Mouse (Mus musculus): ENCODE results near the gene Gss. TPM values are rescaled to one million over a fixed set of nuclear protein-coding genes. Genes with fewer than 3 reads are reported as not detected.

Gss gene
- 20.2 and 22.9 TPM in 2 replicates for polyA plus RNA-seq (2016; fragmentation: Nextera tagmentation; extraction: Ambion mirVana)

- DNase-seq (ENCODE audit: low spot score) = peak; percentile 100
- Histone ChIP-seq H3K4me1 (peaks cover 18% of the 10 kb centered on the region), H3K27me3 (replicated peaks; ENCODE audit: low read depth, poor library complexity, severe bottlenecking) (no peaks in the 10 kb centered on the region), H3K27ac (replicated peaks) (peak within 1 kb of the TSS; percentile 88), H3K9me3 (no peaks in the 10 kb centered on the region), H3K4me3 (peak within 1 kb of the TSS; percentile 62), H3K36me3 (replicated peaks) (no peaks in the 10 kb centered on the region)
- under 1% methylated on average over 53 of the region's 53 CpGs for WGBS
Measured at GRCm38 (mm10) chr2:155592137-155592853, at the start of gene Gss. Gss (minus strand) TSS chr2:155592810.

DNA sequence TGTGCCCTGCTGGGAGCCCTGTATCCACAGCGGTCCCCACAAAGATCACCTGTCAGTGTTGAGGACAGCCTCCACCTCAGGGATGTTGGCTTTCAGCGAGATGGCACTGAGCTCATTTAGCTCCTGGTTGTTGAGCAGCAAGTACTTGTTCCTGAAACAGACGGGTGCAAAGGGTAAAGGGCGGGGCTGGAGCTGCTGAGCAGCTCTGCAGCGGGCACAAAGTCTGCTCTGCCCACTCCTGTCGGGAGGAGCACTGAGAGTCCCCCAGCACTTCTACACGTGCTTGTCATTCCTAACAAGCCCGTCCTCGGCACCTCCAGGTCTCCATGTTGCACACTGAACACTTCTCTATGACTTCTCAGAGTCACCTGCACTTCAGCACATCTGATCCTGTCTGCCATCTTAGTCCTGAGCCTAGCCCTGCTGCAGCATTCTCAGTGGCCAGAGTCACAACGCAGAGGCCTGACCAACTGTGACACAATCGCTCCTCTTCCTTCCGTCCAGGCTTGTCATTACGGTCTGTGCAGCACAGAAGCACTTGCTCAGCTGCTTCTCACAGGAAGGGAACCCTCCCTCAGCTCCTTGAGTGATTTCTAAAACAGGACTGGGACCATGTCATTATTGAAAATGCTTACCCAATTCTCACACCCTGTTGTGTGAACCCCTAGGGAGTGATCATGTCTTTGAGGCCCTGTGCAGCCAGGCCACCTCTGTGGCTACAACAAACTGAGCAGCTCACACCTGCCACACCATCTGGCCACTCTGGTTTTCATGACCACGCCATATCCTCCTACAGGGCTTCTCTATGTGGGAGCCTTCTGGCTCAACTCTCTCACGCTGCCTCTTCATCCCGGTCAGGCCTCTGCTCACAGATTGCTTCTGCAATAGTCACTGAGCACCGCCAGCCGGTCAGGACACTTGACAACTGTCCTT is 49.2 kb upstream of the Gss start:
- 88% methylated on average over 18 of the region's 18 CpGs for WGBS
- Histone ChIP-seq H3K9me3 (no peaks in the 10 kb centered on the region), H3K4me3 (no peak overlapping the region), H3K27ac (replicated peaks) (no peak overlapping the region), H3K27me3 (replicated peaks; ENCODE audit: low read depth, poor library complexity, severe bottlenecking) (no peaks in the 10 kb centered on the region), H3K36me3 (replicated peaks) (peaks cover 99% of the 10 kb centered on the region), H3K4me1 (no peaks in the 10 kb centered on the region)
- no peak for DNase-seq (ENCODE audit: low spot score)

DNA sequence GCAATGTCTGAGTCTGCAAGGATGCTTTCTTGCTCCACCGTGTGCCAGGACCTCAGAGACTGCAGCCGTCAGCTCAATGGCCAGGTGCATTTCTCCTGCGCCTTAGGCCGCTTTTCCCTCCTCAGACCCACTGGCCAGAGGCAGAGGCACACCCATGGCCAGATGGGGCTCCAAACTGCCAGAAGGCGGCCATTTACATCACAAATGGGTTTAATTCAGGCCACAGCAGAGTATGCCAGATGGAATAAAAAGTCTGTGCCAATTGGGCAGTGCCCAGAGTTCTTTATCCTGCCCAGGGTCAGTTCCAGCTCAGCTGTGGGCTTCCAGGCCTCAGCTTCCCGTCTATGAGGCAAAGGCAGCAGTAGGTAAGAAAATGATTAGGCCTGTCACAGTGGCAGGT is 48.0 kb upstream of the Gss start:
- Histone ChIP-seq H3K4me3 (no peak overlapping the region), H3K36me3 (replicated peaks) (peaks cover 99% of the 10 kb centered on the region), H3K4me1 (no peaks in the 10 kb centered on the region), H3K27me3 (replicated peaks; ENCODE audit: low read depth, poor library complexity, severe bottlenecking) (no peaks in the 10 kb centered on the region), H3K9me3 (no peaks in the 10 kb centered on the region), H3K27ac (replicated peaks) (no peak overlapping the region)
- 91% methylated on average over 6 of the region's 6 CpGs for WGBS
- no peak for DNase-seq (ENCODE audit: low spot score)

- no peaks in the 10 kb centered on the region for H3K9me3 ChIP-seq
- H3K4me1 ChIP-seq = peaks cover 9% of the 10 kb centered on the region; the same call in 1 of the 2 replicates
- no peak overlapping the region for H3K27ac ChIP-seq (replicated peaks)
- peaks cover 26% of the 10 kb centered on the region for H3K27me3 ChIP-seq (replicated peaks; ENCODE audit: low read depth, poor library complexity, severe bottlenecking)
- peaks cover 99% of the 10 kb centered on the region for H3K36me3 ChIP-seq (replicated peaks)
- H3K4me3 ChIP-seq = no peak overlapping the region
- no peak for DNase-seq (ENCODE audit: low spot score)
- 92% methylated on average over 4 of the region's 4 CpGs for WGBS
Measured at GRCm38 (mm10) chr2:155637411-155637810, 44.8 kb upstream of the Gss start.

- Histone ChIP-seq H3K27me3 (replicated peaks; ENCODE audit: low read depth, poor library complexity, severe bottlenecking) (peaks cover 32% of the 10 kb centered on the region), H3K4me1 (peaks cover 13% of the 10 kb centered on the region; the same call in 1 of the 2 replicates), H3K9me3 (no peaks in the 10 kb centered on the region), H3K36me3 (replicated peaks) (peaks cover 99% of the 10 kb centered on the region), H3K4me3 (no peak overlapping the region), H3K27ac (replicated peaks) (no peak overlapping the region)
- no peak for DNase-seq (ENCODE audit: low spot score)
Measured at GRCm38 (mm10) chr2:155636881-155637280, 44.3 kb upstream of the Gss start.

- peaks cover 41% of the 10 kb centered on the region for H3K27me3 ChIP-seq (replicated peaks; ENCODE audit: low read depth, poor library complexity, severe bottlenecking)
- WGBS = 94% methylated on average over 8 of the region's 8 CpGs
- peaks cover 21% of the 10 kb centered on the region for H3K4me1 ChIP-seq
- H3K27ac ChIP-seq (replicated peaks) = no peak overlapping the region
- DNase-seq (ENCODE audit: low spot score) = no peak
- no peak overlapping the region for H3K4me3 ChIP-seq
- H3K36me3 ChIP-seq (replicated peaks) = peaks cover 98% of the 10 kb centered on the region
- H3K9me3 ChIP-seq = no peaks in the 10 kb centered on the region
Measured at GRCm38 (mm10) chr2:155635961-155636360, 43.4 kb upstream of the Gss start.

- peaks cover 35% of the 10 kb centered on the region for H3K4me1 ChIP-seq
- H3K27ac ChIP-seq (replicated peaks) = no peak overlapping the region
- peaks cover 55% of the 10 kb centered on the region for H3K27me3 ChIP-seq (replicated peaks; ENCODE audit: low read depth, poor library complexity, severe bottlenecking)
- no peak overlapping the region for H3K4me3 ChIP-seq
- no peak for DNase-seq (ENCODE audit: low spot score)
- H3K36me3 ChIP-seq (replicated peaks) = peaks cover 93% of the 10 kb centered on the region
- WGBS = 93% methylated on average over 8 of the region's 8 CpGs
- H3K9me3 ChIP-seq = no peaks in the 10 kb centered on the region
Measured at GRCm38 (mm10) chr2:155634562-155634961, 42.0 kb upstream of the Gss start.

DNA sequence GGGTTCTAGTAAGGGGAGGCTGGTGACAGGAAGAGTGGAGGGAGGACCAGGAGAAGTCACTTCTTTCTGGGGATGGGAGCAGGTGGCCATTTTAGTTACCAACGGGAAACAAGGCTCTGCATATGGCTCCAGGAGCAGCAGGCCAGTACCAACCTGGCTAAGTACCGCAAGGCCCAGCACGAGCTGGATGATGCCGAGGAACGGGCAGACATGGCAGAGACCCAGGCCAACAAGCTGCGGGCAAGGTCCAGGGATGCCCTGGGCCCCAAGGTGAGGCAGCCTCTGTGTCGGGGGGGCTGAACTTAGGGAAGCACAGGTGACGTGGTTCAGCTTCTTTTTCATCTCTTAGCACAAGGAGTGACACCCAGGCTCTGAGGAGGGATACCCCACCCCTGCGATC is 41.1 kb upstream of the Gss start:
- H3K9me3 ChIP-seq = no peaks in the 10 kb centered on the region
- H3K4me1 ChIP-seq = peaks cover 43% of the 10 kb centered on the region
- no peak overlapping the region for H3K4me3 ChIP-seq
- DNase-seq (ENCODE audit: low spot score) = no peak
- WGBS = 89% methylated on average over 9 of the region's 9 CpGs
- peaks cover 63% of the 10 kb centered on the region for H3K27me3 ChIP-seq (replicated peaks; ENCODE audit: low read depth, poor library complexity, severe bottlenecking)
- H3K27ac ChIP-seq (replicated peaks) = no peak overlapping the region
- peaks cover 85% of the 10 kb centered on the region for H3K36me3 ChIP-seq (replicated peaks)

DNA sequence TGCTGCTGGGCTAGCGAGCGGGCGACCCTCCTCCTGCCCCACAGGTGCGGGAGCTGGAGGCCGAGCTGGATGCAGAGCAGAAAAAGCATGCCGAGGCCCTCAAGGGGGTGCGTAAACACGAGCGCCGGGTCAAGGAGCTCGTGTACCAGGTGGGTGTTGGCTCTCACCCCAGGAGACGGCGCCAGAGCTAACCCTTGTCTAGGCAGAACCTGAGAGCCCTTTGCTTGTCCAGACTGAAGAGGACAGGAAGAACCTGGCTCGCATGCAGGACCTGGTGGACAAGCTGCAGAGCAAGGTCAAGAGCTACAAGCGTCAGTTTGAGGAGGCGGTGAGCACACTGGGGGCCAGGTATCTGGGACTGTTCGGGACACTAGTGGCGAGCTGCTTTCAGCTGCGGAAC is 40.5 kb upstream of the Gss start:
- H3K4me3 ChIP-seq = no peak overlapping the region
- H3K36me3 ChIP-seq (replicated peaks) = peaks cover 79% of the 10 kb centered on the region
- H3K9me3 ChIP-seq = no peaks in the 10 kb centered on the region
- no peak overlapping the region for H3K27ac ChIP-seq (replicated peaks)
- peaks cover 46% of the 10 kb centered on the region for H3K4me1 ChIP-seq
- peaks cover 69% of the 10 kb centered on the region for H3K27me3 ChIP-seq (replicated peaks; ENCODE audit: low read depth, poor library complexity, severe bottlenecking)
- 60% methylated on average over 19 of the region's 19 CpGs for WGBS
- DNase-seq (ENCODE audit: low spot score) = no peak

DNA sequence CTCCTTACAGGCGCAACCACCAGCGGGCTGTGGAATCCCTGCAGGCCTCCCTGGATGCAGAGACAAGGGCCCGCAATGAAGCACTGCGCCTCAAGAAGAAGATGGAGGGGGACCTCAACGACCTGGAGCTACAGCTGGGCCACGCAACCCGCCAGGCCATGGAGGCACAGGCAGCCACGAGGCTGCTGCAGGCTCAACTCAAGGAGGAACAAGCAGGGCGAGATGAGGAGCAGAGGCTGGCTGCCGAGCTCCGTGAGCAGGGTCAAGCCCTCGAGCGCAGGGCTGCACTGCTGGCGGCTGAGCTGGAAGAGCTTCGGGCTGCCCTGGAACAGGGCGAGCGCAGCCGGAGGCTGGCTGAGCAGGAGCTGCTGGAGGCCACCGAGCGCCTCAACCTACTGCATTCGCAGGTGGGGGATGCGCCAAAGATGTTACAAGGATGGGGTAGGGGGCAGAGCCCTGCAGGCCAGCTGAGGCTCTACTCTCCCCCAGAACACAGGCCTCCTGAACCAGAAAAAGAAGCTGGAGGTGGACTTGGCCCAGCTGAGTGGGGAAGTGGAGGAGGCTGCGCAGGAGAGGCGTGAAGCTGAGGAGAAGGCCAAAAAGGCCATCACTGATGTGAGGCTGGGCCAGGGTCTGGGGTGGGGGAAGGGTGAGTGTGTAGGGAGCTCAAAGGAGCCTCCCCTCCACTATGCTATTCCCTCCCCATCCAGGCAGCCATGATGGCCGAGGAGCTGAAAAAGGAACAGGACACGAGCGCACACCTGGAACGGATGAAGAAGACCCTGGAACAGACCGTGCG is 39.7 kb upstream of the Gss start:
- WGBS = 70% methylated on average over 30 of the region's 30 CpGs
- Histone ChIP-seq H3K27me3 (replicated peaks; ENCODE audit: low read depth, poor library complexity, severe bottlenecking) (peaks cover 77% of the 10 kb centered on the region), H3K27ac (replicated peaks) (no peak overlapping the region), H3K4me3 (no peak overlapping the region), H3K4me1 (peaks cover 46% of the 10 kb centered on the region), H3K9me3 (no peaks in the 10 kb centered on the region), H3K36me3 (replicated peaks) (peaks cover 71% of the 10 kb centered on the region)
- DNase-seq (ENCODE audit: low spot score) = no peak

- peaks cover 92% of the 10 kb centered on the region for H3K27me3 ChIP-seq (replicated peaks; ENCODE audit: low read depth, poor library complexity, severe bottlenecking)
- peak; percentile 50 for DNase-seq (ENCODE audit: low spot score)
- peaks cover 46% of the 10 kb centered on the region for H3K4me1 ChIP-seq
- WGBS = 12% methylated on average over 43 of the region's 43 CpGs
- peaks cover 56% of the 10 kb centered on the region for H3K36me3 ChIP-seq (replicated peaks)
- peak overlapping the region; percentile 28 for H3K4me3 ChIP-seq
- H3K27ac ChIP-seq (replicated peaks) = no peak overlapping the region
- no peaks in the 10 kb centered on the region for H3K9me3 ChIP-seq
Measured at GRCm38 (mm10) chr2:155630590-155631416, 38.2 kb upstream of the Gss start.

Data from embryonic facial prominence, embryonic 10.5 days (tissue).